Mouse (Mus musculus) neural tube, embryonic 15.5 days (tissue): Measurements from ENCODE around the gene Mmp21. TPM values are rescaled to one million over a fixed set of nuclear protein-coding genes. Genes with fewer than 3 reads are reported as not detected.

ENCODE experiments used
- ATAC-seq: fragments of 200-750 bp; cut with Nextera tagmentation; 2 replicates; pipeline ENCODE4 v1.8.0; 2017; ENCODE audit warnings: mild to moderate bottlenecking, moderate TSS enrichment, moderate library complexity; ENCODE audit not compliant: low FRiP score
- H3K27ac ChIP-seq: fragments of 300-500 bp; sonication (generic); replicated peaks from 2 replicates; pipeline ENCODE4 v1.5.1; 2015; ENCODE audit warnings: mild to moderate bottlenecking, inconsistent platforms
- H3K27me3 ChIP-seq: fragments of 300-500 bp; sonication (generic); replicated peaks from 2 replicates; pipeline ENCODE4 v1.6.1; 2015; ENCODE audit warnings: inconsistent platforms
- H3K36me3 ChIP-seq: fragments of 300-500 bp; sonication (generic); 2 replicates; pipeline ENCODE4 v1.6.1; 2015; ENCODE audit warnings: inconsistent platforms
- H3K4me1 ChIP-seq: fragments of 300-500 bp; sonication (generic); 2 replicates; pipeline ENCODE4 v1.6.1; 2015; ENCODE audit warnings: inconsistent platforms
- H3K4me2 ChIP-seq: fragments of 300-500 bp; sonication (generic); 2 replicates; pipeline ENCODE4 v1.6.1; 2015; ENCODE audit warnings: inconsistent platforms, mild to moderate bottlenecking, moderate library complexity
- H3K4me3 ChIP-seq: fragments of 300-500 bp; sonication (generic); replicated peaks from 2 replicates; pipeline ENCODE4 v1.5.1; 2015; ENCODE audit warnings: mild to moderate bottlenecking, inconsistent platforms
- H3K9ac ChIP-seq: fragments of 300-500 bp; sonication (generic); replicated peaks from 2 replicates; pipeline ENCODE4 v1.6.1; 2015; ENCODE audit warnings: mild to moderate bottlenecking, inconsistent platforms
- H3K9me3 ChIP-seq: fragments of 300-500 bp; sonication (generic); replicated peaks from 2 replicates; pipeline ENCODE4 v1.6.1; 2016; ENCODE audit warnings: inconsistent platforms
- WGBS: fragments of 180-500 bp; shearing (Covaris S2); methylation state at CpG from one replicate; pipeline ENCODE4 v1.1.7; 2015; ENCODE audit warnings: mixed read lengths; 5-methylcytosine and 5-hydroxymethylcytosine counted together
- polyA plus RNA-seq: library from polyadenylated mRNA; unstranded; fragments of >200 nt; fragmentation: Nextera tagmentation; extraction: Ambion mirVana; gene quantifications from 2 replicates; pipeline ENCODE4 v1.2.1, GENCODE M21; 2015

Mmp21 gene
- polyA plus RNA-seq: not detected in 2 replicates

- ATAC-seq: no peak
- WGBS: 88% methylated on average over 3 of the region's 3 CpGs
- Histone ChIP-seq H3K4me1 (no peaks in the 10 kb centered on the region), H3K9me3 (no peaks in the 10 kb centered on the region), H3K27me3 (no peaks in the 10 kb centered on the region), H3K36me3 (0 out of 2 replicates have a peak, but pooled peaks cover 3% of the 10 kb centered on the region), H3K4me2 (no peak within 1 kb of the TSS), H3K27ac (no peak within 1 kb of the TSS), H3K9ac (no peak within 1 kb of the TSS), H3K4me3 (no peak within 1 kb of the TSS)
These were observed at the start of gene Mmp21 for GRCm38 (mm10) chr7:133679961-133680360. Gene Mmp21 (minus strand): TSS chr7:133680061.

DNA sequence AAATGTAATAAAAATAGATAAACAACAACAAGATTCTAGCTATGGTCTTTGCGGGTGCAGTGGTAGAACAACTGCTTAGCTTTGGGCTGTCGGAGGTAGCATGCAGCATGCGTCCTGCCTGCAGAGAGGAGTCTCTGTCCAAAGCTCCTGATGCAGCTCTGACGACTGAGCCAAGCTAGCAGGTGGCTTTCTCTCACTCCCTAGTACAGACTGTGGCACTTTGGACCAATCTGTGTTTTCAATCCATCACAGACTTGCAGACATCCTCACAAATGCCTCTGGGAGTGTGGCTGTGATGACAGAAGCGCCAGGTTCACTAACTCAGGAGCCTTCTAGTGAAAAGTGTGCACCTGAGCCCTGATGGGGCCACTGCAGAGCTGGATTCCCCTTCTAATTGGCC lies 49.5 kb upstream of the Mmp21 start:
- Histone ChIP-seq H3K36me3 (peaks cover 11% of the 10 kb centered on the region), H3K4me2 (no peak overlapping the region), H3K9ac (no peak overlapping the region), H3K27me3 (no peaks in the 10 kb centered on the region), H3K27ac (no peak overlapping the region), H3K4me3 (no peak overlapping the region), H3K9me3 (no peaks in the 10 kb centered on the region), H3K4me1 (no peaks in the 10 kb centered on the region)
- no peak for ATAC-seq
- 78% methylated on average over 5 of the region's 5 CpGs for WGBS

DNA sequence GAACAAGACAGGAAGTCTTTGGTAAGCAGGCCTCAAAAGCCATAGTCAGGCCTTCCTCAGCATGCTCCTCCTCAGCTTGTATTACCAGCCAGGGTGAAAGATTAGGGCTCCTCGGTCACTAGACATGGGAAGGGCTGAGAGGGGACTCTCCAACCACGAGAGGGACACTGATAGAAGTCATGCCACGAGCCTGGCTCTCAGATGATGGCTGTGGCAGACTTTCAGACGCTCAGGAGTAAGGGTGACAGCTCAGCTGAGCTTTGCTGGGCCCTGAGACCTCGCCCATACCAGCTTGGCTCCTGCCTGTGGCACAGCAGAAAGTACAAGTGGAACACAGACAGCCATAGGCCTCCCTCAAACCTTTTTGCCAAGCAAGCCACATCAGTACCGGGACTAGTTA lies 47.2 kb upstream of the Mmp21 start:
- no peaks in the 10 kb centered on the region for H3K9me3 ChIP-seq
- H3K27ac ChIP-seq: no peak overlapping the region
- ATAC-seq: no peak
- H3K4me1 ChIP-seq: no peaks in the 10 kb centered on the region
- 95% methylated on average over 6 of the region's 6 CpGs for WGBS
- H3K4me2 ChIP-seq: no peak overlapping the region
- no peaks in the 10 kb centered on the region for H3K27me3 ChIP-seq
- no peak overlapping the region for H3K9ac ChIP-seq
- no peak overlapping the region for H3K4me3 ChIP-seq
- H3K36me3 ChIP-seq: peaks cover 26% of the 10 kb centered on the region

DNA sequence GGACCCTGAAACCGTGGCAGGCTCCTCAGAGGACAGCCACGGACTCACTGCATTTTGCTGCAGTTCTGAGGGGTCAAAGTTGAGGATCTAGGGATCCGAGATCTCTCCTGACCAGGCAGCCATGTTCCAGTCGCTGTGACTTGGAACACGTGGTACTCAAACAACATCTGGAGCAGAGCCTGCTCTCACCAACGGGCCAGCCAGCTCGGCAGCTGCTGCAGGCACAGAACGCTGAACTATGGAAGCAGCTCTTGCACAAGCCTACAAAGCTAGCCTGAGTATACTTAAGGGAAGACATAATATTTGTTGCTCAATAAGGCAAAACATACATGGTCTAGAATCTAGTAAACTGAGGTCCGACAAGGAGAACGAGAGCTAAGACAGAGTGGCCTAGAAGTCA lies 45.7 kb upstream of the Mmp21 start:
- no peaks in the 10 kb centered on the region for H3K9me3 ChIP-seq
- no peak overlapping the region for H3K9ac ChIP-seq
- no peak overlapping the region for H3K4me3 ChIP-seq
- H3K36me3 ChIP-seq: peaks cover 38% of the 10 kb centered on the region
- H3K4me1 ChIP-seq: no peaks in the 10 kb centered on the region
- H3K4me2 ChIP-seq: no peak overlapping the region
- 87% methylated on average over 10 of the region's 10 CpGs for WGBS
- no peak for ATAC-seq
- no peaks in the 10 kb centered on the region for H3K27me3 ChIP-seq
- no peak overlapping the region for H3K27ac ChIP-seq

DNA sequence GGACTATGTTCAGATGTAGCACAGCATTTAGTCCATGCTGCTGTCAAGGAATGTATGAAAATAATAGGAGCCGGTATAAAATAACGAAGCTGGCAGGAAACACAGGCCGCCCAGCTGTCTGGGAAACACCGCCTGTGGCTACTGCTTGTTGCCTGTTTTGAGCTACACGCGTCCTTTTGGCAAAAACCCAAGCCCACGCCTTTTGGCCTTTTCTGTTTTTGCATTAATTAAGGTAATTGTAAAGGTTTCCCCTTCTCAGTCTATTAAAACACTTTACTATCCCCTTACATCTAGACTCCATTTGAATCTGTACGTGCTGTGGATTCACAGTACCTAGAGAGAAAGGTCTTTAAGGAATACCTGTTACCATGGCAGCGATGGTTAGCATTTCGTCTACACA lies 45.0 kb upstream of the Mmp21 start:
- no peak overlapping the region for H3K27ac ChIP-seq
- H3K9me3 ChIP-seq: no peaks in the 10 kb centered on the region
- WGBS: 62% methylated on average over 10 of the region's 10 CpGs
- no peak overlapping the region for H3K4me3 ChIP-seq
- ATAC-seq: no peak
- peaks cover 45% of the 10 kb centered on the region for H3K36me3 ChIP-seq
- no peak overlapping the region for H3K9ac ChIP-seq
- H3K27me3 ChIP-seq: no peaks in the 10 kb centered on the region
- H3K4me2 ChIP-seq: no peak overlapping the region
- H3K4me1 ChIP-seq: no peaks in the 10 kb centered on the region

DNA sequence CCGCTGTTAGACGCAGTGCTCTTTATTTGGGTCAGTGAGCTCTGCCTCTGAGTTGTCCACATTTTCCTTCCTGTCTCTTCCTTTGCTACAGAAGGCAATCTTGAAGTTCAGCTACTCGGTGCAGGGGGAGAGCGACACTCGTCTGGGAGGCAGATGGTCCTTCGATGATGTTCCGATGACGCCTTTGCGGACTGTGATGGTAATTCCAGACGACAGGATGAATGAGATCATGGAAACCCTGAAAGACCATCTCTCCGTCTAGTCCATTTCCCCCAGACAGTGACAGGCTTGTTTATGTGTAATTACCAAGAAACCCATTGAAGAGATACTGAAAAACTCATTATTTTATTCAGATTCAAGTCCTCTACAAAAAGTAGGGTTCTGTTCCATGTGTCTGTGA lies 40.8 kb upstream of the Mmp21 start:
- no peaks in the 10 kb centered on the region for H3K4me1 ChIP-seq
- H3K4me3 ChIP-seq: no peak overlapping the region
- no peak for ATAC-seq
- 87% methylated on average over 11 of the region's 11 CpGs for WGBS
- H3K27me3 ChIP-seq: no peaks in the 10 kb centered on the region
- H3K9ac ChIP-seq: no peak overlapping the region
- no peak overlapping the region for H3K4me2 ChIP-seq
- H3K27ac ChIP-seq: no peak overlapping the region
- no peaks in the 10 kb centered on the region for H3K9me3 ChIP-seq
- H3K36me3 ChIP-seq: peaks cover 87% of the 10 kb centered on the region

DNA sequence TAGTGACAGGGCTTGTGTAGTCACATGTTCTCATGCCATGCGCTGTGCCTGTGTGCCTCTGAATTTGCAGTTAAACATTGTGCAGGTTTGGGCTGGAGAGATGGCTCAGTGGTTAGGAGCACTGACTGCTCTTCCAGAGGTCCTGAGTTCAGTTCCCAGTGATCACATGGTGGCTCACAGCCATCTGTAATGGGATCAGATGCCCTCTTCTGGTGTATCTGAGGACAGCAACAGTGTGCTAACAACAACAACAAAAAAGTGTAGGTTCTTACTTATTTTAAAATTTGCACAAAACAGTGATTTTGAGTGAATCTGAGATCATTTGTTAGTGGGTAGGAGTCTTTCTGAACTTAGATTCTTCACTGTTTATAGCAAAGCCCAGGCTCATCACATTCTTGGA lies 38.7 kb upstream of the Mmp21 start:
- ATAC-seq: no peak
- no peaks in the 10 kb centered on the region for H3K4me1 ChIP-seq
- H3K27ac ChIP-seq: no peak overlapping the region
- peaks cover 98% of the 10 kb centered on the region for H3K36me3 ChIP-seq
- H3K4me2 ChIP-seq: no peak overlapping the region
- 97% methylated on average over 1 of the region's 1 CpGs for WGBS
- no peaks in the 10 kb centered on the region for H3K27me3 ChIP-seq
- no peak overlapping the region for H3K9ac ChIP-seq
- H3K9me3 ChIP-seq: no peaks in the 10 kb centered on the region
- no peak overlapping the region for H3K4me3 ChIP-seq

DNA sequence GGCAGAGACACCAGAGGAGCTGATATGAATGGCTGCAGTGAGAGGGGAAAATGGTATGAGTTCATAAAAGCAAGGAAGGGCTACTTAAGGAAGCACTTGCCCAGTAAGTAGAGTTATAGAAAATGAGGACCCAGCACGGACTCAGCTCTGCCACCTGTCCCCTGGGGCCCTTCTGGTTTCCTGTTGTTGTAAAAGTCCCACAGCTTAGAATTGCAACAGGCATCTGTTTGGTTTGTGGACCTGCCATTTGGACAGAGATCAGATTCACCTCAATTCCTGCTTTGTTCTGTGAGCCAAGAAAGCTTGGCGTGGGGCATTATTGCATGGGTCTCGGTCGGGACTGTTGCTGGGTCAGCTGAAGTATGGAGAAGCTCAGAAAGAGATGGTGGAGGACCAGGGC lies 35.5 kb upstream of the Mmp21 start:
- Histone ChIP-seq H3K4me2 (no peak overlapping the region), H3K4me3 (no peak overlapping the region), H3K9ac (no peak overlapping the region), H3K36me3 (peaks cover 78% of the 10 kb centered on the region), H3K27ac (no peak overlapping the region), H3K27me3 (no peaks in the 10 kb centered on the region), H3K4me1 (peaks cover 7% of the 10 kb centered on the region; the same call in 1 of the 2 replicates), H3K9me3 (no peaks in the 10 kb centered on the region)
- no peak for ATAC-seq
- 90% methylated on average over 4 of the region's 4 CpGs for WGBS

GRCm38 (mm10) chr7:133707301-133707700 lies 27.4 kb upstream of the Mmp21 start:
- no peaks in the 10 kb centered on the region for H3K27me3 ChIP-seq
- ATAC-seq: no peak
- no peak overlapping the region for H3K4me3 ChIP-seq
- no peak overlapping the region for H3K27ac ChIP-seq
- WGBS: 87% methylated on average over 2 of the region's 2 CpGs
- no peak overlapping the region for H3K9ac ChIP-seq
- no peak overlapping the region for H3K4me2 ChIP-seq
- H3K4me1 ChIP-seq: peaks cover 22% of the 10 kb centered on the region
- peaks cover 3% of the 10 kb centered on the region; the same call in 1 of the 2 replicates for H3K36me3 ChIP-seq
- no peaks in the 10 kb centered on the region for H3K9me3 ChIP-seq

- H3K36me3 ChIP-seq: peaks cover 11% of the 10 kb centered on the region
- H3K9ac ChIP-seq: no peak overlapping the region
- H3K4me1 ChIP-seq: peaks cover 7% of the 10 kb centered on the region
- H3K4me2 ChIP-seq: no peak overlapping the region
- H3K27me3 ChIP-seq: no peaks in the 10 kb centered on the region
- 93% methylated on average over 7 of the region's 7 CpGs for WGBS
- H3K9me3 ChIP-seq: no peaks in the 10 kb centered on the region
- H3K4me3 ChIP-seq: no peak overlapping the region
- ATAC-seq: no peak
- H3K27ac ChIP-seq: no peak overlapping the region
These were observed 24.0 kb upstream of the Mmp21 start for GRCm38 (mm10) chr7:133703906-133704305.

- Histone ChIP-seq H3K9ac (no peak overlapping the region), H3K4me1 (no peaks in the 10 kb centered on the region), H3K4me3 (no peak overlapping the region), H3K27ac (no peak overlapping the region), H3K27me3 (no peaks in the 10 kb centered on the region), H3K4me2 (no peak overlapping the region), H3K9me3 (no peaks in the 10 kb centered on the region), H3K36me3 (peaks cover 12% of the 10 kb centered on the region)
- ATAC-seq: no peak
- WGBS: 94% methylated on average over 10 of the region's 10 CpGs
These were observed 22.5 kb upstream of the Mmp21 start for GRCm38 (mm10) chr7:133702333-133702732.

GRCm38 (mm10) chr7:133701366-133701765 lies 21.5 kb upstream of the Mmp21 start:
- no peak overlapping the region for H3K9ac ChIP-seq
- no peak overlapping the region for H3K4me2 ChIP-seq
- no peak overlapping the region for H3K4me3 ChIP-seq
- WGBS: over 99% methylated on average over 7 of the region's 7 CpGs
- no peaks in the 10 kb centered on the region for H3K4me1 ChIP-seq
- no peak overlapping the region for H3K27ac ChIP-seq
- H3K36me3 ChIP-seq: peaks cover 17% of the 10 kb centered on the region
- no peak for ATAC-seq
- no peaks in the 10 kb centered on the region for H3K27me3 ChIP-seq
- no peaks in the 10 kb centered on the region for H3K9me3 ChIP-seq

GRCm38 (mm10) chr7:133699885-133700284 lies 20.0 kb upstream of the Mmp21 start:
- Histone ChIP-seq H3K9ac (no peak overlapping the region), H3K4me3 (no peak overlapping the region), H3K9me3 (no peaks in the 10 kb centered on the region), H3K36me3 (peaks cover 20% of the 10 kb centered on the region), H3K4me1 (no peaks in the 10 kb centered on the region), H3K27ac (no peak overlapping the region), H3K4me2 (no peak overlapping the region), H3K27me3 (no peaks in the 10 kb centered on the region)
- ATAC-seq: no peak
- WGBS: 90% methylated on average over 4 of the region's 4 CpGs
